Mouse (Mus musculus) neural tube, embryonic 12.5 days (tissue): ENCODE results near the gene Igflr1. TPM values are rescaled to one million over a fixed set of nuclear protein-coding genes. Genes with fewer than 3 reads are reported as not detected.

Experiments
- ATAC-seq: fragments of 200-750 bp; cut with Nextera tagmentation; 2 replicates; pipeline ENCODE4 v1.8.0; 2017; ENCODE audit warnings: low read depth, mild to moderate bottlenecking, moderate TSS enrichment, moderate library complexity; ENCODE audit not compliant: low FRiP score
- H3K27ac ChIP-seq: fragments of 300-500 bp; sonication (generic); 2 replicates; pipeline ENCODE4 v1.5.1; 2016
- H3K27me3 ChIP-seq: fragments of 300-500 bp; sonication (generic); replicated peaks from 2 replicates; pipeline ENCODE4 v1.6.1; 2016; ENCODE audit warnings: mild to moderate bottlenecking
- H3K36me3 ChIP-seq: fragments of 300-500 bp; sonication (generic); 2 replicates; pipeline ENCODE4 v1.6.1; 2016; ENCODE audit warnings: mild to moderate bottlenecking
- H3K4me1 ChIP-seq: fragments of 300-500 bp; sonication (generic); 2 replicates; pipeline ENCODE4 v1.6.1; 2016
- H3K4me2 ChIP-seq: fragments of 300-500 bp; sonication (generic); replicated peaks from 2 replicates; pipeline ENCODE4 v1.6.1; 2016; ENCODE audit warnings: mild to moderate bottlenecking
- H3K4me3 ChIP-seq: fragments of 300-500 bp; sonication (generic); 2 replicates; pipeline ENCODE4 v1.5.1; 2016
- H3K9ac ChIP-seq: fragments of 300-500 bp; sonication (generic); 2 replicates; pipeline ENCODE4 v1.6.1; 2016; ENCODE audit warnings: mild to moderate bottlenecking
- H3K9me3 ChIP-seq: fragments of 300-500 bp; sonication (generic); 2 replicates; pipeline ENCODE4 v1.6.1; 2016; ENCODE audit warnings: mild to moderate bottlenecking
- WGBS: fragments of 180-500 bp; shearing (Covaris S2); methylation state at CpG from one replicate; pipeline ENCODE4 v1.1.7; 2016; 5-methylcytosine and 5-hydroxymethylcytosine counted together
- polyA plus RNA-seq: library from polyadenylated mRNA; unstranded; fragments of >200 nt; fragmentation: Nextera tagmentation; extraction: Ambion mirVana; gene quantifications from 2 replicates; pipeline ENCODE4 v1.2.1, GENCODE M21; 2016

The Igflr1 gene
- polyA plus RNA-seq, 1 experiment from 2014 or later: 5.7 TPM

DNA sequence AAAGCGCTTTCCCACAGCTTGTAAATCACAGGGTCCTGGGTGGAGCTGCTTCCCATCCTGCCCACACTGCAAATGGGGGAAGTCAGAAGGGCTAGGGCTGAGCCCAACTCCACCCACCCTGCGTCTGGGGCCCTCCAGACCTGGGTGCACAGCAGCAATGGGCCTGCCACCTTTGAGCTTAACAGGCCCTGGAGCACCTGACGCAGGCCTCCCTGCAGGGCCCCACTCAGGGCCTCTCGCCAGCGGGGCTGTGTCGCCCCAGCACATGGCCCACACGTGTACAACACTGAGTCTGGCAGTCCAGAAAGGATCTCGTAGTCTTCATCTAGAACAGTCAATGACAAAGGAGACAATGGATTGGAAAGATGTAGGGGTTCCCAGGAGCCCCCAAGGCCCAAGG, 14.7 kb downstream of the Igflr1 start:
- H3K4me2 ChIP-seq: no peak overlapping the region
- no peak overlapping the region for H3K9ac ChIP-seq
- H3K27ac ChIP-seq: no peak overlapping the region
- H3K4me1 ChIP-seq: no peaks in the 10 kb centered on the region
- 95% methylated on average over 8 of the region's 8 CpGs for WGBS
- no peak for ATAC-seq
- H3K4me3 ChIP-seq: no peak overlapping the region
- no peaks in the 10 kb centered on the region for H3K27me3 ChIP-seq
- peaks cover 99% of the 10 kb centered on the region for H3K36me3 ChIP-seq
- no peaks in the 10 kb centered on the region for H3K9me3 ChIP-seq

DNA sequence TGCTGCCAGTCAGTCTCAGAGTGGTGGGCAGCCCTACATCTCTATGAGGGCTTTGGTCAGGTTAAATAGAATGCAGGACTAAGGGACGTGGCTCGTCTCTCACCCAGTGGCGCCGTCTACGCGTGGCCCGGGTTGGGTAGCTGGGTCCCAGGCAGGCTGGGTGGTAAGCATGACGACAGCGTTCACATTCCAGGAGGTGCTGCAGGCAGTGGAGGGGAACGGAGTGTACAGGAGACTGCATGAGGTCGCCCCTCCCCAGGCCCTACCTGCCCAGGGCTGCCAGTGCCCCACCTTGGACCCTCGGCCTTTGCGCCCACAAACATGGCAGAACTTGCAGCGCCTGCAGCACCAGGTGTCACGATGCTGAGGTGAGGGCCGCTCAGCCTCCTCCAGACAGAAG, 16.3 kb downstream of the Igflr1 start:
- ATAC-seq: no peak
- Histone ChIP-seq H3K4me1 (peaks cover 2% of the 10 kb centered on the region), H3K27ac (no peak overlapping the region), H3K36me3 (peaks cover 99% of the 10 kb centered on the region), H3K9me3 (no peaks in the 10 kb centered on the region), H3K9ac (no peak overlapping the region), H3K27me3 (no peaks in the 10 kb centered on the region), H3K4me2 (no peak overlapping the region), H3K4me3 (no peak overlapping the region)
- 97% methylated on average over 16 of the region's 16 CpGs for WGBS

DNA sequence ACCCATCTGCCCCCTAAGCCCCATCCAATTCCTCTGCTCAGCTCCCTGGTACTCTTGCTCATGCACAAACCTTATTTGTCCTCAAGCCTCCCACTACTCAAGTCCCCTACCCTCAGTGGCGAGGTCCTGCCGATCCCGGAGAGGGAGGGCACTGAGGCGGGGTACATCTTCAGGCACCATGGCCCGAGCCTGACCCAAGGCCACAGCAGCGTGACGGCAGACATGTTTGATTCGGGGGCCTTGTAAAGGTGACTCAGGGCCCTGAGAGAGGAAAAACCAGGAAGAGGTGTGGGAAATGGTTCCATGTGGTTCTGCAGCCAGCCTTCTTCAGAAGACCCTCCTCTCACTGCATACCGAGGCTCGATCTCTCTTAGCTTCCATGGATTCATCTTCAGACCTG, 19.1 kb downstream of the Igflr1 start:
- peaks cover 73% of the 10 kb centered on the region for H3K36me3 ChIP-seq

DNA sequence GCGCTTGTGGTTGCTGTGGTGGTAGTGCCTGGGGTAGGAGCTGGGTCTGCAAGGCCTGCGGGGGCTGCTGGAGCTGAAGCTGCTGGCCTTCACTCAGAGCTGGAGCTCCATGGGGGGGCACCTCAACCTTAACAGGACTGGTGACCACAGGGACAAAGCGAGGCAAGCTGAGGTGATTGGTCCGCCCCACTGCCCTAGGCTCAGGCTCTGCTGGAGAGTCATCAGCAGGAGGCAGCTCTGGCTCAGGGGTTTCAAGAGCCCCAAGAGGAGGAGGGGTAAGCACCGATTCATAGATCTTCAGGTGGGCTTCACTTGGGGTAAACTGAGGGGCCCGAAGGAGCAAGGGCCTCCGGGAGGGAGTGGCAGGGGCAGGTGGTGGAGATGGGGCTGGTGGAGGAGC, 19.9 kb downstream of the Igflr1 start:
- Histone ChIP-seq H3K4me1 (peaks cover 19% of the 10 kb centered on the region), H3K4me3 (no peak overlapping the region), H3K27ac (no peak overlapping the region), H3K9ac (no peak overlapping the region), H3K4me2 (no peak overlapping the region), H3K36me3 (peaks cover 65% of the 10 kb centered on the region), H3K9me3 (no peaks in the 10 kb centered on the region), H3K27me3 (no peaks in the 10 kb centered on the region)
- ATAC-seq: no peak
- WGBS: 98% methylated on average over 7 of the region's 7 CpGs

More for the DNA sequence above, 19.1 kb downstream of the Igflr1 start:
- Histone ChIP-seq H3K4me3 (no peak overlapping the region), H3K27me3 (no peaks in the 10 kb centered on the region), H3K27ac (no peak overlapping the region), H3K9me3 (no peaks in the 10 kb centered on the region), H3K4me1 (peaks cover 13% of the 10 kb centered on the region), H3K4me2 (no peak overlapping the region), H3K9ac (no peak overlapping the region)
- no peak for ATAC-seq
- 96% methylated on average over 10 of the region's 10 CpGs for WGBS

DNA sequence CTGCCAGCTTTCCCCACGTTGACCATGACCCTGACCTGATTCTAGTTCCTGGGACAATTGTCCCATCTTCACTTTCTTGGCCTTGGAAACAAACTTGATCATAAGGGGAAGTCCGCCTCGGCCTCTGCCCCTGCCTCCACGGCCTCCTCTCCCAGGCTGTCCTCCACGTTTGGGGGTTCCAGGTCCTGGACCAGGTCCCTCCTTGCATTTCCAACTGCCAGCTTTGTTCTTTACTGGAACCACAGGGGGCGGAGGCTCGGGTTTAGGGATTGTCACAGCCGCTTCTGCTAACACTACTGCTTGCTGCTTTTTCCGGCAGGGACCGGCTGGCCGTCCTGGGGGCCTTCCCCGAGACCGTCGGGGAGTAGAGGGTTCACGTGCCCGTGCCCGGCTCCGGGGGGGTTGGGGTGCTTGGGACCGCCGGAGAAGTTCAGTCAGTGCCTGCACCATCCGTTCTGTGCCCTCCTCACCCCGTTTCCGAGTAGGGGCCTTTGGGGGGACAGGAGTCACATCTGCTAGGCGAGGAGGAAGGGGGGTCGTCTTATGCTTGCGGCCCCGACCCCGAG, 21.3 kb downstream of the Igflr1 start:
- H3K9me3 ChIP-seq: no peaks in the 10 kb centered on the region
- H3K27ac ChIP-seq: no peak overlapping the region
- peaks cover 19% of the 10 kb centered on the region for H3K4me1 ChIP-seq
- peak overlapping the region; percentile 75 for H3K4me2 ChIP-seq
- WGBS: 90% methylated on average over 28 of the region's 28 CpGs
- H3K27me3 ChIP-seq: no peaks in the 10 kb centered on the region
- H3K4me3 ChIP-seq: no peak overlapping the region
- H3K9ac ChIP-seq: no peak overlapping the region
- ATAC-seq: no peak
- H3K36me3 ChIP-seq: peaks cover 53% of the 10 kb centered on the region

DNA sequence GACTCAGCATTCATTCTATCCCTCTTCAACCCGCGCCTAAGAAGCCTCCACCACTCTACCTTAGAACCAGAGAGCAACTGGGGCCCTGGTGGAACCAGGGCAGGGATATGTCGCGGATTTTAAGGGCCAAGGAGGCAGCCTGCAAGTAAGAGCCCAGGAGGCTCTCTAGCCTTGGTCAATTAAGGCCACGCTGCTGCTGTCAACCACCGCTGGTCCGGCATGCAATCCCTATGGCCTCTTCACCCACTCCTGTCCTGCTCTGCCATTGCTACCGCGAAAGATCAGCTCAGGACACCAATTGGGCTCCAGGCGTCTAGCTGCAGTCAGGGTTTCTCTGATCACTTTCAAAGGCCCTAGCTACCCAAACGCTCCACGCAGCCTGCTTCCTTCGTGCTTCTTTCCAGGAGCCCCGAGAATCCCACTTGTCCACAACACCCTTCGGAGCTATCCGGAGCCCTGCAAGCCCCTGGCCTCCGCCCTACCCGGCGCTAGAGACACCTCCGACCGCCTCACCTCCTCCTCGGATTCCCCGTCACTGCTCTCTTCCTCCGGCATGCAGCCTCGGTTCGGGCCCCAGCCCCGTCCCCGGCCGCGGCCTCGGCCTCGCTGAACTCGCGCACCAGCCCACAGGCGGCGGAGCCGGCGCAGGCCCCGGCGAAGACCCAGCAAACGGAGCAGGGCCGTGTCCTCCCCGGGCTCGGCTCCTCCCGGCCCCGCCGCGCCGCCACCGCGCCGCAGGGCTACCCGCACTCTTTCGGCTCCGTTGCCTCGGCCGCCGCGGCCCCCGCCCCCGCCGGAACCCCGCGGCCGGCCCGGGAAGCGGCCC, 22.8 kb downstream of the Igflr1 start:
- Histone ChIP-seq H3K27ac (peak overlapping the region; percentile 82), H3K36me3 (peaks cover 38% of the 10 kb centered on the region), H3K9me3 (no peaks in the 10 kb centered on the region), H3K27me3 (no peaks in the 10 kb centered on the region), H3K4me1 (peaks cover 19% of the 10 kb centered on the region), H3K9ac (peak overlapping the region; percentile 99), H3K4me2 (peak overlapping the region; percentile 75), H3K4me3 (peak overlapping the region; percentile 95)
- peak; percentile 31 for ATAC-seq
- WGBS: under 1% methylated on average over 67 of the region's 67 CpGs

GRCm38 (mm10) chr7:30588676-30589434, 23.6 kb downstream of the Igflr1 start, which contains the start of gene Kmt2b:
Kmt2b (minus strand) TSS chr7:30588726.
- peaks cover 30% of the 10 kb centered on the region for H3K36me3 ChIP-seq
- H3K4me1 ChIP-seq: peaks cover 19% of the 10 kb centered on the region
- H3K9ac ChIP-seq: peak within 1 kb of the TSS; percentile 99
- H3K27ac ChIP-seq: peak within 1 kb of the TSS; percentile 82
- ATAC-seq: peak; percentile 96
- H3K27me3 ChIP-seq: no peaks in the 10 kb centered on the region
- no peaks in the 10 kb centered on the region for H3K9me3 ChIP-seq
- H3K4me2 ChIP-seq: peak within 1 kb of the TSS; percentile 75
- H3K4me3 ChIP-seq: peak within 1 kb of the TSS; percentile 95
- WGBS: under 1% methylated on average over 61 of the region's 68 CpGs

- no peaks in the 10 kb centered on the region for H3K9me3 ChIP-seq
- H3K4me1 ChIP-seq: peaks cover 19% of the 10 kb centered on the region
- H3K4me2 ChIP-seq: peak overlapping the region; percentile 75
- H3K9ac ChIP-seq: peak overlapping the region; percentile 55
- H3K27me3 ChIP-seq: no peaks in the 10 kb centered on the region
- 26% methylated on average over 40 of the region's 40 CpGs for WGBS
- H3K36me3 ChIP-seq: peaks cover 21% of the 10 kb centered on the region
- peak overlapping the region; percentile 62; the same call in 1 of the 2 replicates for H3K27ac ChIP-seq
- H3K4me3 ChIP-seq: peak overlapping the region; percentile 95
- peak; percentile 79 for ATAC-seq
These were observed 24.4 kb downstream of the Igflr1 start for GRCm38 (mm10) chr7:30589435-30590301.

- 85% methylated on average over 9 of the region's 9 CpGs for WGBS
- Histone ChIP-seq H3K9ac (0 out of 2 replicates have a peak overlapping the region, but pooled peaks have one; percentile 36), H3K36me3 (peaks cover 7% of the 10 kb centered on the region), H3K4me2 (no peak overlapping the region), H3K4me1 (peaks cover 19% of the 10 kb centered on the region), H3K27ac (no peak overlapping the region), H3K4me3 (no peak overlapping the region), H3K27me3 (no peaks in the 10 kb centered on the region), H3K9me3 (no peaks in the 10 kb centered on the region)
- ATAC-seq: no peak
These were observed 25.8 kb downstream of the Igflr1 start for GRCm38 (mm10) chr7:30590927-30591604.

GRCm38 (mm10) chr7:30591605-30591951, 26.4 kb downstream of the Igflr1 start:
- H3K9me3 ChIP-seq: no peaks in the 10 kb centered on the region
- H3K4me1 ChIP-seq: peaks cover 17% of the 10 kb centered on the region
- H3K36me3 ChIP-seq: peaks cover 2% of the 10 kb centered on the region; the same call in 1 of the 2 replicates
- no peaks in the 10 kb centered on the region for H3K27me3 ChIP-seq
- WGBS: 42% methylated on average over 4 of the region's 4 CpGs
- no peak overlapping the region for H3K4me2 ChIP-seq
- H3K9ac ChIP-seq: 0 out of 2 replicates have a peak overlapping the region, but pooled peaks have one; percentile 36
- ATAC-seq: no peak
- H3K27ac ChIP-seq: no peak overlapping the region
- no peak overlapping the region for H3K4me3 ChIP-seq

DNA sequence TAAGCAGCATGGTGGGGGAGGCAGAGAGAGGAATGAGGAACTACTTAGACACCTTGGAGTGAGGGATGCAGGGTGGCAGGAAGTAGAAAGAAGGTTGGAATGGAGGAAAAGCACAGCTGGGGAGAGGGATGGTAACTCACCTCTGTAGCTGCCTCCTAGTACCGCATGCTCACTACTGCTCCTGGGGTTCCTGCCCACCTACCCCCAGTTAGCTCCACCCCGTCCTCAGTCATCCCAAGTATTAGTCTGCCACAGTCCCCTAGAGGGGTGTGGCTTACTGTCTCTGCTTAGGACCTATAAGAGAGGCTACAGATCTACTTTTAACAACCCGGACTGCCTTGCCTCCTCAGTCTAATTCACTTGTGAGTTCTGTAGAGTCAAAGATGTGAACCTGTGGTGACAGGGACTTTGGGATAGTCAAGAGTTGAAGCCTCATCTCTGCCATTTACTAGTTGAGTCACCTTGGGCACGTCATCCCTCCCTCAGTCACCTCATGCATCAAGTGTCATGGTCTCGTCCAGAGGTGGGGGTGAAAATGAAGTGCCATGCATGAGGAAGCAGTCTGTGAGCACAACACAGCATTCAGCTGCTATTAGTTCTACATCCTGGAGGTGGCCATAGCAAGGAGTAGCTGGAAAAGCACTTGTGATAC, 27.7 kb downstream of the Igflr1 start:
- no peaks in the 10 kb centered on the region for H3K36me3 ChIP-seq
- peaks cover 6% of the 10 kb centered on the region for H3K4me1 ChIP-seq
- H3K9ac ChIP-seq: no peak overlapping the region
- H3K27ac ChIP-seq: no peak overlapping the region
- ATAC-seq: no peak
- WGBS: 53% methylated on average over 5 of the region's 5 CpGs
- no peaks in the 10 kb centered on the region for H3K9me3 ChIP-seq
- no peaks in the 10 kb centered on the region for H3K27me3 ChIP-seq
- H3K4me3 ChIP-seq: no peak overlapping the region
- no peak overlapping the region for H3K4me2 ChIP-seq
